Mouse (Mus musculus) left cerebral cortex, postnatal 10 days (tissue): Measurements from ENCODE around the gene Tmpo. TPM values are rescaled to one million over a fixed set of nuclear protein-coding genes. Genes with fewer than 3 reads are reported as not detected.
"Not testable (repeated sequence)": the region's sequence is repeated elsewhere in the genome, so short reads cannot be mapped to it uniquely, and the experiment has no call there.

ENCODE experiments used
- DNase-seq, 2 experiments: peaks; one replicate each; pipeline ENCODE4 v3.0.0; 2021 to 2022; ENCODE audit warnings: low spot score in 2 of 2, mixed read lengths in 1 of 2; ENCODE audit errors: extremely low spot score in 1 of 2
- intact Hi-C: fragments of 180-260 bp; cut with DNase I; formaldehyde crosslinking; loops from one replicate; pipeline ENCODE4 v1.15.1; 2025
- total RNA-seq, 2 experiments: library from RNA; stranded (reverse); gene quantifications; 2 replicates each; pipeline ENCODE4 v1.2.3; 2021

Gene Tmpo
- total RNA-seq, 2 experiments from 2014 or later: 36.6 to 38.2 TPM

- intact Hi-C loops: no loop called here
- DNase-seq: no peak
Measured at GRCm38 (mm10) chr10:91188684-91189287, 7.7 kb upstream of the Tmpo start.

- intact Hi-C loops: no loop called here
- DNase-seq: peak; percentile 77 to 90
Measured at GRCm38 (mm10) chr10:91187872-91188271, 6.8 kb upstream of the Tmpo start.

GRCm38 (mm10) chr10:91187349-91187748 is 6.2 kb upstream of the Tmpo start:
- DNase-seq: no peak
- intact Hi-C loops: no loop called here

DNA sequence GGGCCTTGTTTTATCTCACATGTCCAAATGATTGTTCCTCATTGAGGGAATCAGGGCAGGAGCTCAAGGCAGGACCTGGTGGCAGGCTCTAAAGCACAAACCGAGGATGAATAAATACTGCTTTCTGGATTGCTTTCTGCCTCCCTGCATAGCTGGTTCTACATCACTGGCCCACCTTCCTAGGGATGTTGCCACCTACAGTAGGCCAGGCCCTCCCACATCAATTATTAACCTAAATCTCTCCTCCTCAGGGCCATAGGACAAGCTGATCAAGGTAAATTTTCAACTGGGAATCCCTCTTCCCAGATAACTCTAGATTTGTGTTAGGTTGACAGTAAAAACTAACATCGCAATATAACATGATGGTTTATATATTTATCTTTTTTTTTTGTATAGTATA is 4.6 kb upstream of the Tmpo start:
- intact Hi-C loops: no loop called here

DNA sequence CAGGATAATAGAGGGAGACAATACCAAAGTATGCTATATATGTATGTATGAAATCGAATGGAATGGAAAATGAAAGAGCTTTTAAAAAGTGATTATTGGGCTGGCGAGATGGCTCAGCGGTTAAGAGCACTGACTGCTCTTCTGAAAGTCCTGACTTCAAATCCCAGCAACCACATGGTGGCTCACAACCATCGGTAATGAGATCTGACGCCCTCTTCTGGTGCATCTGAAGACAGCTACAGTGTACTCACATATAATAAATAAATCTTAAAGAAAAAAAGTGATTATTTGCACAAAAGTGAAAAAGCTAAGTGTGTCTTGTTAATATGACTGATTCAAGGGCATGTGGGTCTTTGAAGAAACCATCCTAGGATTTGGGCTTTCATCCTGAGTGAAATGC is 3.8 kb upstream of the Tmpo start:
- intact Hi-C loops: loop anchor here (5.0 kb wide), 1 partner anchor 52 kb away; no protein-coding TSS in a partner anchor

More for the DNA sequence above, 4.6 kb upstream of the Tmpo start:
- DNase-seq: no peak

DNA sequence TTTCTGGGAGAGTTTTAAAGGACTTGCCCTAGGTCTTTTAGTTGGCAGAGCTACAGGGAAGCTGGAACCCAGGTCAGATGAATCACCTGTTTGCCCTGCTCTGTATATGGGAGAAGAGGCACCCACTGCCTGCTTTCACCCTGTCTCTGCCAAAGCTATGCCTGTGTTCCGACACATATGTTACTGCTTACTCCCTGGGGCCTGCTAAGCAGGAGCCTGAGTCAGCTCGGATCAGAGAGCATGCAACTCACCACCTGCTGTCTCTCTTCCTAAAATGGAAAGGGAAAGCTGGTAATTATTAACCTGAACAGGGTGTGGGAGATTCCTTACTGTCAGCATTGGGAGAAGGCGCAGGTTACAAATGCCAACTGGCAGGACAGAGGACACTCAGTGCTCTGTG is 2.2 kb upstream of the Tmpo start:
- intact Hi-C loops: loop anchor here (5.0 kb wide), 1 partner anchor 54 kb away; no protein-coding TSS in a partner anchor
- no peak for DNase-seq

More for the DNA sequence above, 3.8 kb upstream of the Tmpo start:
- DNase-seq: not testable (repeated sequence)

GRCm38 (mm10) chr10:91182291-91182990 is 1.3 kb upstream of the Tmpo start:
- DNase-seq: no peak
- intact Hi-C loops: loop anchor here (5.0 kb wide), 1 partner anchor 55 kb away; no protein-coding TSS in a partner anchor

- intact Hi-C loops: loop anchor here (5.0 kb wide), 1 partner anchor 56 kb away; no protein-coding TSS in a partner anchor
- peak; percentile 97 to 100 for DNase-seq
Measured at GRCm38 (mm10) chr10:91181461-91182288, 560 bp upstream of the Tmpo start.

- DNase-seq: no peak
- intact Hi-C loops: loop anchor here (5.0 kb wide), 1 partner anchor 57 kb away; no protein-coding TSS in a partner anchor
Measured at GRCm38 (mm10) chr10:91180301-91180700, 814 bp downstream of the Tmpo start.

DNA sequence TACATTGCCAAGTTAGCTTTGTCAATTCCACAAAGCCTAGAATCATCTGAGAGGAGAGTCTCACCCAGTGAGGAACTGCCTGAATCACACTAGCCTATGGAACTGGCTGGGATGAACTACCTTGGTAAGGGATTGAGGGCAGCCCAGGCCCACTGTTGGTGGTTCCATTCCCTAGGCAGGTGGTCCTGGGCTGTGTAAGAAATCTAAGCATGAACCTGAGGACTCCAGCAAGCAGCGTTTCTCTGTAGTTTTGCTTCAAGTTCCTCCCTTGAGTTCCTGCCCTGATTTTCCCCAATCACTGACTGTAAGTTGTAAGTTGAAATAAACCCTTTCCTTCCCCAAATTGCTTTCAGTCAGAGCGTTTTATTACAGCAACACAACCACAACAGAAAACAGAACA is 1.3 kb downstream of the Tmpo start:
- intact Hi-C loops: loop anchor here (5.0 kb wide), 1 partner anchor 57 kb away; no protein-coding TSS in a partner anchor
- no peak for DNase-seq

DNA sequence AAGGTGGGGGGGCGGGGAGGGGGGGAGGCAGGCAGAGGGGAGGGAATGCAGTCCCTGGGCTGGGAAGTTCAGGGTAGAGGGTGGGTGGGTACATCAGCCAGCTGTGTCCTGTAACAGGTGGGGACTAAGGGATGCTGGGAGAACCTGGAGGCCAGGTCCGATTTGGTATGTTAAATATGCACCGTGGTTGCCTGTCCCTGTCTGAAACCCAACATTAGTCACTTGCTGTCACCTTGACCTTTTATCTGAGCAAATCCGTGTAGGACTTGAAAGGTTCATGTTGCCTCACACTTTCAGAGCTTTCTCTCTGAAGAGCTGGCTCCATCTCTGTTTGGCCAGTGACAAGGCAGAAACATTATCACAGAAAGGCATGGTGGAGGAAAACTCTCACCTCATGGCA is 3.9 kb downstream of the Tmpo start:
- intact Hi-C loops: no loop called here
- DNase-seq: no peak

DNA sequence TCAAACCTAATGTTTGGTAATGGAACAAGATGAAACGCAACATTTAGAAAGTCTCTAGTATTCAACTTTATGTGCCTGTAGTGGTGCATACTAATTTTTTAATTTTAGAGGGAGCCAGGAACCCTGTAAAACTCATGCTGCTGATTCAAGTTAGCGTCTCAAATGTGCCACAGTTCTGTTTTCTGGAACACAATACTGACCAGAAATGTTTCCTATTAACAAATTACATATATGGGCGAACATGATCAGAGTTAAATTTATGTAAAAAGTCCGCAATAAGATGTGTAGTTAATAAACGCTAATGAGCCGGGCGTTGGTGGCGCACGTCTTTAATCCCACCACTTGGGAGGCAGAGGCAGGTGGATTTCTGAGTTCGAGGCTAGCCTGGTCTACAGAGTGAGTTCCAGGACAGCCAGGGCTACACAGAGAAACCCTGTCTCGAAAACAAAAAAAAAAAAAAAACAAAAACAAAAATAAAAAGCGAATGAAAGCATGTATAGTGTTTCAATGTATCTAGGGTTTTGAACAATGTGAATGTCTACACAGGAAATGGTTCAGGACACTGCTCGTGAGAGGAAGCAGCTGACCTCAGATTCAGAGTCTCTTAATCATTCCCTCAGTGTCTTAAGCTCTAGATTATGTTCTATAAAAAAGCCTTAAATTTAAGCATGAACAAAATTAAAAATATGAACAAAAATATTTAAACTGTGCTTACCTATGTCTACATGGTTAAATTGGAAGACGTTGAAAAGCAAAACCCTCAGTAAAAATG is 8.6 kb downstream of the Tmpo start:
- DNase-seq: no peak
- intact Hi-C loops: no loop called here

GRCm38 (mm10) chr10:91171455-91172328 is 9.4 kb downstream of the Tmpo start:
- DNase-seq: peak; percentile 89 to 93
- intact Hi-C loops: no loop called here

- DNase-seq: peak in 1 of 2 experiments; percentile 61
- intact Hi-C loops: no loop called here
Measured at GRCm38 (mm10) chr10:91171041-91171440, 10.1 kb downstream of the Tmpo start.

DNA sequence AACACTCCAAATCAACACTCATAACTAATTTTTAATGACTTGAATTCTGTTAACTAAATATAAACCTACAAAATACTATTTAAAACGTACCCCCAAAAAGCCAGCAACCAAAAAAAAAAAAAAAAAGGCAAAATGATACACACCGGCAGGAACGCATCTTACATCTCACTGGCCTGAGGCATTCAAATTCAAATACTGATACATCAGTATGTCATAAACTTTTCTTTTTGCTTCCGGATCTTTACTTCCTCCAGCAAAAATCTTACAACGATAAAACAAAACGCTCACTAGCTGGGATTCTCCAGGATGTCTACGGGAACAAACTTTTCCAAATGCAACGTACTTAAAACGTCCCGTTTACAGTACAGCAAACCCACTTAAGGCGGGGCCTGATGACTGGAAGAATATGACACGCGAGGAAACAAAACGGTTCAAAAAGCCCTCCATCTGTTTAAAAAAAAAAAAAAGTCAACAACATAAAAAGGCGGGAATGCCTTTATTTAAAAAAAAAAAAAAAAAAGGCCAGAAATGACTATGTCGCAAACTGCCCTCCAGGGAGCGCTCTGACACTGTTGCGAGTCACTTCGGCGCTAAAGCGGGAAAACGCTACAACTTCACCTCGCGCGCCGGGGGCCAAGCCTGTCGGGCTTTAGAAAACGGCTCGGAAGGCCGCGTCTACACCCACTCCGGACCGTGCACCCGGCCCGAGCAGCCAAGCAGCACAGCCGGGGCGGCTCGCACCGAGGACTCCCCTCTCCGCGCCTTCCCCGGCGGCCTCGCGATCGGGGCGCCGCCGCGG is 10.8 kb downstream of the Tmpo start:
- intact Hi-C loops: no loop called here
- peak; percentile 65 to 93 for DNase-seq

DNA sequence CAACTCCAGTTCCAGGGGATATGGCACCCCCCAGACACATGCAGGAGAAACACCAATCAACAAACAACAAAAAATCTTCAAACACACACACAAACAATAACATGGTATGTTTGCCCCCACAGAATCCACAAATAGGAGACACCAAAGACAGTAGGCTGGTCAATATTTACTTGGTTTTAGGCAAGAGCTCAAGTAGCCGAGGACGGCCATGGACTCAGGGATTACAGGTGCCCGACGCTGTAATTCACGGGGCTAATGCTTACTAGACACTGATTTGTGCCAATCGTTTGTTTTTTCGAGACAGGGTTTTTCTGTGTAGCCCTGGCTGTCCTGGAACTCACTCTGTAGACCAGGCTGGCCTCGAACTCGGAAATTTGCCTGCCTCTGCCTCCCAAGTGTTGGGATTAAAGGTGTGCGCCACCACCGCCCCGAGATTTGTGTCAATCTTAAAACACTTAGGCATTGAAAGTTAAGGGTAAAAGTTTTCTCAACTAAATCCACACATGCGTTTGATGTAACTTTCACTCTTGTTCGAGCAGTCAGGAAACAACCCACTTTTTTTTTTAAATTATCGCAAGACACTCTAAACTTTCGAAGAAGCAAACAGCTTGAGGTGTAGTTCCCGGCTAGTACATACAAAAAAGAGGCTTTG is 11.6 kb downstream of the Tmpo start:
- DNase-seq: no peak
- intact Hi-C loops: loop anchor here (2.0 kb wide), 1 partner anchor 67 kb away; no protein-coding TSS in a partner anchor
